Mouse (Mus musculus): ENCODE measurements at regions not wholly inside any gene's neighbourhood (a gene's known extent, or its start where the extent isn't known, plus 50 kb on each side); places are given as distances from the start of the nearest gene placed in this dataset.

- intact Hi-C loops (cut with DNase I) = no loop called here
- peak; percentile 5 for DNase-seq
Measured at GRCm38 (mm10) chr13:71158300-71158860, 316.8 kb upstream of the Adamts16 start.

DNA sequence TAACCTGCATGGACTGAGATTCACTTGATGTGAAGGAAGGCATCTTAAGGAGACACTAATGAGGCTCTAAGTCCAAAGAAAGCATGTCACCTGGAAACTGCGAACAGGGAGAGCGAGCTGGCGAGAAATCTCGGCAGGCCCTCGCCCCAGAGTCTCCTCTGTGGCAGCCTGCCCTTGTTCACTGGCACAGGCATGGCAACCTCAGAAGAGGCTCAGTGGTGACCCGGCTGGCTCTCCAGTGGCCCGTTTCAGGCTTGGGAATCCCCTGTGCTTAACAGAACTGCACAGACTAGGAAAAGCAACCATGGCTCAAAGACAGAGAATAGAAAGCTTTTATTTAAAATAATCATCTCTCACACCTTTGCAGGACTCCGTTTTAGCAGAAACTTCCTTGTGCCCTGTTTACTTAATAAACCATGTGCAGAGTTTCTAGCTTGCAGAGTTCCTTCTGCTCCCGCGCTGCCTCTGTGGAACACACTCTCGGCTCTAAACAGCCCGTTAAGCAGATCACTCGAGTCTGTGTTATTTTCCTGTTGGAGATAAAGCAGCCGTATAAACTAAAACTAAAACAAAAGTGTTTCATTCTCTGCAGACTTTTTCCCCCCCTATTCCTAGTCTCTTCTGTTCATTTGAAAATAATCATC lies 316.2 kb upstream of the Adamts16 start:
- DNase-seq = peak in 1 of 2 experiments; percentile 2
- intact Hi-C loops (cut with DNase I) = no loop called here

DNA sequence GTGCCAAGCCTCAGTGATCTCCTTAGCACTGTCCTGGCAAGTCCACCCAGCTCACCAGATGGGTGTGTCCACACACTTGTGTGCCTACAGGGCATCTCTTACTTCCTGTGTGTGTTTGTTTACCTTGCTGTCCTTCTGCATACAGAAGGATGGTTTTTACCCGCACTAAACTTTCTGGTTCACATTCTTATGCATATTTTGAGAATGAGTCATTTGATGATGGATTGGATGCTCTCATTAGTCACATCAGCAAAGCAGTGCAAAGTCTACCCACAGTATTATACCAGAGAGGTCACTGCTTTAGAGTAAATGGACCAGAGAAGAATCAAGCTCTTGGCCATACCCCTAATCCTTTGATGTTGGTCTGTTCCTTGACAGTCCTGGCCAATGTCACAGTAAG lies 308.5 kb upstream of the Adamts16 start:
- no peak for DNase-seq
- intact Hi-C loops (cut with DNase I) = no loop called here

DNA sequence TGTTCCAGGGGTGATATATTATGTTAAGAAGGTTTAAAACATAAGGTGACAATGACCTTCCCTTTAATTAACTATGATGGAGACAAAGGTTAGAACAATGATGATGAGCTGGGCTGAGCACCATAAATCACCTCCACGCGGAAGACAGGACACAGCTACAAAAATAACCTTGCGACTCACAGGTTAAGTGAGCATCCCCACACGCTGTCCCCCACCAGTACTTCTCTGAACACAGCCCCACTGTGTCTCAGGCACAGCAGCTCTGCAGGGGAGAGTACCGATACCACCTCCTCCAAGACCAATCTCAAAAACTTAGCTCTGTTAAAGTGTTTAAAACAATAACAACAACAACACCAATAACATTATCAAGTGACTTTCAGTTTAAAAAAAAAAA lies 307.7 kb upstream of the Adamts16 start:
- no peak for DNase-seq
- intact Hi-C loops (cut with DNase I) = no loop called here

DNA sequence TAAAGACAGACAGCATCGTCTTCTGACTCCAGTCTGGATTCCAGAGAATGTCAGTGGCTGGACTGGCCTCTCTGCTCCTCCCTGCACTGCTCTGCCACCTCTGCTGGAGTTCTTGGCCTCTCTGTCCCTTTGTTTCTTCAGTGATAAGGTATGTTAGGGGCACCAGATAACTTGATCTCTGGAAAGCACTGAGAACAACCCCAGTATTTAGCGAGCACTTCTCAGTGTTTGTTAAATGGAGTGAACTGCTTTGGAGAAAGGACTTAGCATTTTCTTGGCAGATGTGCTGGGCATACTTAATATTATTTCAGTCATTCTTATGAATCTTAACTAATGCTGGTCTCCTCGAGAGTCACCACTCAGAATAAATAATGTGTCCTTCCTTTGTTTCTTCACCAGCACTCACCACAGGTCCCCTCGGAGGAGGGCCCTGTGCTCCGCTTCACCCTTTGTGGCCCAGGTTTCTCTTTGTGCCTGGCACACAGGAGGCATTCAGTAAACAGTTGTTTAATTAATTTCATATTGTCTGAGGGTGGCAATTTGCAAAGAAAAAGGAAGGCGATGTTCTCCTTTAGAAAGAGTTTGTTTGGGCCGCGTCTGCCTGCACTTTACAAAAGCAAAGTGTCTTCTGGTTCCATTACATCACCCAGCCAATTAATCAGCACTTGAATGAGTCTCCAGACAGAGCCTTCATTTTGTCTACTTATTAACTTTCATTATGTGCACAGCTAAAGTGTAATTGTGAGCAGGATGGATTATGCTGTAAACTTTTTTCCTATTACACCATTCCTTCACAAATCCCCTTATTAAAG lies 307.1 kb upstream of the Adamts16 start:
- intact Hi-C loops (cut with DNase I) = no loop called here
- DNase-seq = no peak

- DNase-seq = no peak
- intact Hi-C loops (cut with DNase I) = no loop called here
Measured at GRCm38 (mm10) chr13:71146859-71147443, 305.3 kb upstream of the Adamts16 start.

DNA sequence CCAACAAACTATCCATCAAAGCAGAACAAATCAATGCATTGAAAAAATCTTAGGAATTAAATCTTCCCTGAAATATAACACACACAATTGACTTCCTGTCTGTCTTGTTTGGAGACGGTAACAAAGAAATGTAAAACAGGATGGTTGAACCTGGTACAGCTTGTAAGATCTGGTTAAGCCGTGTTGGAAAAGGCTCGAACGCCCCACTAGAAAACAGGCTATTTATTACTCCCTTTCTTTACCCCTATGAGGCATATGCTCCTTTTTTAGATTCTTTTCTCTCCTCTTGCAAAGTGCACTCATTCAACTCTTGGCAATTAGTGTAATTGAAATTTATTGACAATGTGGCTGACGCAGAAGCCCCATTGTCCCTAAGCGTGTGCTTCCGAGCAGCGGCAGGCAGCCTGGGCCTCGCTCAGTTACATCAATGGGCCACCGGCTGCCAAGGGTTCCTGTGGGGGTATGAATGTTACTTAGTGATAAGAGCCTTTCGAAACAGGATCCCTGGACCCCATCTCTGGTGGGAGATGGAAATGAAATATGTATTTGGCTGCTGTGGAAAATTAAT lies 297.2 kb upstream of the Adamts16 start:
- DNase-seq = no peak
- intact Hi-C loops (cut with DNase I) = no loop called here

DNA sequence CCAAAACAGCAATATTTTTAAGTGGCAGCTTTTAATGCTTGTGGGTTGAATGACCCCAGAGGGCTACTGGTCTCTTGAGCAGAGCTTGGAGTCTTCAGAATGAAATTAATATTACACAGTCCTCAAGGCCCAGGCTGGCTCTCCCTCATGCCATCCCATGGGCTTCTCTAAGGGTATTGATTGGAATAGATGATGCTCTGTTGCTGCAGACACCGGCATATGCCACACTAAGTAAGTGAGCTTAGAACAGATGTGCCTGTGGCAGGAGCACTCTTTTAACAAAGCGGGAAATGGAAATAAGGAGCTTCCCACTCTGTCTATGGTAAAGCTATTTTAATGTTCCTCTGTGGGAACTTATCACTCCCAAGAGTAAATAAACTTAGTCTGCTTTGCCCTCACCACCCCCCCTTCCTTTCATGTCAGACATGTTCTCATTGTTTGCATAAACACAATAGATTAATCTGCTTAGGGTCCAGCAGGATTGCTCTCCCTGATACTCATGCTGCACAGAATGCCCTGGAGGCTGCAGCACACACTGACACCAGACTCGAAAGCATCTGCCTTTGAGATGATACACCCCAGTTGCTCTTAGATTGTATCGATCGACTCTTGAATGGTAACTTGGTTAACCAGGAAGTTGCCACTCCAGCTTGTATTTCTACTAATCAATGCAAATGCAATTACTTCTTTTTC lies 294.5 kb upstream of the Adamts16 start:
- intact Hi-C loops (cut with DNase I) = no loop called here
- no peak for DNase-seq

- peak; percentile 43 to 58 for DNase-seq
- intact Hi-C loops (cut with DNase I) = no loop called here
Measured at GRCm38 (mm10) chr13:71121484-71121883, 279.9 kb upstream of the Adamts16 start.

GRCm38 (mm10) chr13:71108175-71108574 lies 266.6 kb upstream of the Adamts16 start:
- peak in 1 of 2 experiments; percentile 15 for DNase-seq
- intact Hi-C loops (cut with DNase I) = loop anchor here (5.0 to 10.0 kb wide), 4 partner anchors 349 to 1927 kb away; no protein-coding TSS in a partner anchor

DNA sequence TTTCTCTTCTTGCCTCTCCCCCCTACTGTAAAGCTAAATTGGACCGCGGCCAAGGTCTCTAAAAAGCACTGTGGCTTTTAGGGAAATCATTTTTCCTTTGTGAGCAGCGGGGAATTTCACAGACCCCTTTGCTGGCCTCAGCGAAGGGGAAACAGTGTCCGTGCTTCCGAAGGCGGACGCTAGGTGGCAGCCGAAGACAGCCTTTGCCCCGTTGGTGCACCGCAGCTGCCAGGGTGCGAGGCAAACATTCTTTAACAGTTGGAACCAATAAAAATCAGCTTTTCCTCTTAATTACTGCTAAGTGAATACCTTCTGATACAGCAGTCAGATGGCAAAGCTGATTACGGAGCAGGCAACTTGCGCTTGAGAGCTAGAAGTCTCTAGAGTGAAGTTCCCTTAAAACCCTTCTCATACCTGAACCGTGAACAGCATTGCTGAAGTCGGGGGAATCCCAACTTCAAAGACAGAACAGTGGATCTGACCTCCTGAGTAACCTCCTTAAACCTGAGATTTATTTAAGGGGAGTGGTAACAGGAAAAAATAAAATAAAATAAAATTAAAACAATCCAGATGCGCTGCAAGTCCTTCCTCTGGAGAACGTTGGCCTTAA lies 263.7 kb upstream of the Adamts16 start:
- intact Hi-C loops (cut with DNase I) = loop anchor here (5.0 to 10.0 kb wide), 4 partner anchors 352 to 1929 kb away; no protein-coding TSS in a partner anchor
- DNase-seq = peak; percentile 54 to 69

GRCm38 (mm10) chr13:71104419-71105228 lies 263.0 kb upstream of the Adamts16 start:
- intact Hi-C loops (cut with DNase I) = loop anchor here (5.0 to 10.0 kb wide), 4 partner anchors 353 to 1930 kb away; no protein-coding TSS in a partner anchor
- no peak for DNase-seq

- no peak for DNase-seq
- intact Hi-C loops (cut with DNase I) = no loop called here
Measured at GRCm38 (mm10) chr13:71084301-71084700, 242.7 kb upstream of the Adamts16 start.

GRCm38 (mm10) chr13:71075916-71076315 lies 234.3 kb upstream of the Adamts16 start:
- peak; percentile 3 to 7 for DNase-seq
- intact Hi-C loops (cut with DNase I) = no loop called here

DNA sequence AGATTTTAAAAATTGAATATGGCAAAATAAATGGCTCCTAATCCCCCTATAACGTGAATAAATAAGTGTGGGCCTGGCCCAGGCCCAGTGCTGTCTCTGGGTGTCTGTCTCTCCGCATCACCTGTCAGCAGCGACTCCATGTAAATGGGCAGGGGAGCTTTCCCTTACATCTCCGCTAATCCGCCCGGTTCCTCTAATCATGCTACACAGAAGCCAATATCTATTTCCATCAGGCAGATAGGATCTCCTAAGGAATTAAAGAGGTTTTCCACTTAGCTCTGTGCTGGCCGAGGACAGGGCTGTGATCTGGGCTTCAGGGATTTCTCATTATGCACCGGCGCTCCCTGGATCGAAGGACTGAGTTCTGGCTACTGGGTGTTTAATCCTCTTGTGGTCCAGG lies 232.4 kb upstream of the Adamts16 start:
- DNase-seq = no peak
- intact Hi-C loops (cut with DNase I) = no loop called here

DNA sequence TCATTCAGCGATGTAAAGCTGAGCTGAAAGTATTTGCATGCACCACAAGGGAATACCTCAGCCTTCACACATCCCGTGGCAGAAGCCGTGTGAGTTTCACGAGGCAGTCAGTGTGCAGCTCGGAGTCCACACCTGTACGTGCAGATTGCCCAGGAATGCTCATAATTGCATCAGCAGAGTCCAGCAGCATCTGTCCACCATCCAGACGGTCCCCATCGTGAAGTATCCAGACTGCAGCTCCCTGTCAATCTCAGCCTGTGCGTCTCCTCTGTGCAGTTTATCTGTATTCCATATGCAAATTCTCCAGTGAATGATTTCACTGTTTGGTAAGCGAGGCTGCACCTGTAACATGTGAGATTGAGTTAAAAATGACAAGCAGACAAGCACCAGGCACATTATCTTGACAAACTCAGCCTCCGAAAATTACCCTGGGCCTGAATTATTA lies 227.2 kb upstream of the Adamts16 start:
- intact Hi-C loops (cut with DNase I) = no loop called here
- DNase-seq = no peak

DNA sequence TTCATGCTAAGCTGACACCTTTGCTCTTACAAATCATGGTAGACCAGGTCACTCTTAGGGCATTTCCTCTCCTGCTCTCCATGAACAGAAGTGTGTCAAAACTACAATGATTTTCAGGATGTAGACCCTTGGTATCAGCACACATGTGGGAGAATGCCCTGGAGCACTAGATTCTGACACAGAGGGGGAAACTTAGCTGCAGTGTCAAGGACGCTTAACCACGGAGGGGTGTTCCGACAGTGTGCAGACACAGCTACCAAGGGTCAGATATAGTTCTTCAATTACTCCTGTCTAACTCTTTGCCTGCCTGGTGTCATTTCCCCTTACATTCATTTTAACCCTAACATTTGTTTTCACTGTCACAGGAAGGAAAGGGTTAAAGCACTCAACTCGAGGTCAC lies 226.4 kb upstream of the Adamts16 start:
- intact Hi-C loops (cut with DNase I) = no loop called here

DNA sequence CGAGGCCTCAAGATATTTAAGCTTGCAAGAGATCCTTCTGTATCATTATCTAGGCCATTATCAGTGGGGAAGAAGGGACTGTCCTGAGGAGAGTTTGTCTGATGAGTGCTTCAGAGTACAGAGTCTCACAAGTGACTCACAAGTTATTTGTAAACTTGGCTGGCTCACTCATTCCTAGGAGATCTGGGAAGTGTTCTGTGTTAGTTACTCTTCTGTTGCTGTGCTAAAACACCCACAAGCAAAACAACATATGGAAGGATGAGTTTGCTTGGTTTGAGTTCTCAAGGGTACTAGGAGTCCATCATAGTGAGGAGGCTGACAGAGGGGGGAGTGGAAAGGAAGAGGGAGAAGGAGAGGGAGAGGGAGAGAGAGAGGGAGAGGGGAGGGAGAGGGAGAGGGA lies 224.0 kb upstream of the Adamts16 start:
- DNase-seq = no peak
- intact Hi-C loops (cut with DNase I) = no loop called here

More for the DNA sequence above, 226.4 kb upstream of the Adamts16 start:
- DNase-seq = no peak

Measured in heart, postnatal 10 days (tissue).